Mouse (Mus musculus) thymus, adult 2 months (tissue): ENCODE measurements around the gene Spz1.

Source experiments
- CTCF ChIP-seq: fragments of 200-500 bp; IDR thresholded peaks from 2 replicates; pipeline ENCODE4 v1.5.1; 2012; ENCODE audit warnings: mild to moderate bottlenecking, control low read depth, low read length, moderate library complexity, borderline replicate concordance; ENCODE audit not compliant: control insufficient read depth, poor library complexity, insufficient read depth; ENCODE audit errors: extremely low read depth
- POLR2A ChIP-seq: fragments of 200-500 bp; IDR thresholded peaks from 2 replicates; pipeline ENCODE4 v1.6.1; 2012; ENCODE audit warnings: mild to moderate bottlenecking, low read length, control low read depth, moderate library complexity; ENCODE audit not compliant: control insufficient read depth, poor library complexity, insufficient read depth; ENCODE audit errors: extremely low read depth

DNA sequence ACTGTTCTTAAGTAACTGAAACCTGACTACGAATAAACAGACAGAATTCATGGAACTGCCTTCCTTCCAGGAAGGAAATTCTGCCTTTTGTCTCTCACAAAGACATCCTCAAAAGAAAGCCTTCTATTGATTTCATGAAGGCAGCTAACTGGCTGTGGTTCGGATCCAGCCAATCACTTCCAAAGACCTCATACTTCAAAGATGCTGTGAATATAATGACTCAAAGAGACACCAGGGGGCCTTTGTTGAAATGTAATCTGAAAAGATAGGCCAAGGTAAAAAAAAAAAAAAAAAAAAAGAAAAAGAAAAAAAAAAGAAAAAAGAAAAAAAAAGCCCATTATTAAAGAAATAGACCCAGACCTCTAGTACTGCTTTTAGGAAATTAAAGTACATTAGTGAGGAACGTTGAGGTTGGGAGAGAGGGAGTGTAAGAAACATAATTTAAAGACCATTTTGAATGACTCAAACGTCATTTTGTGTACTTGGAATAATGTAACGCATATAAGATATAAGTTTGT lies 16.4 kb upstream of the Spz1 start:
- TF ChIP-seq POLR2A: no peak
- no peak for TF ChIP-seq CTCF
